Mouse (Mus musculus): ENCODE data around the gene Fance. TPM values are rescaled to one million over a fixed set of nuclear protein-coding genes. Genes with fewer than 3 reads are reported as not detected.
"Not testable (repeated sequence)": the region's sequence is repeated elsewhere in the genome, so short reads cannot be mapped to it uniquely, and the experiment has no call there.

Fance gene
- polyA plus RNA-seq, 1 experiment from 2014 or later: 25.9 TPM

DNA sequence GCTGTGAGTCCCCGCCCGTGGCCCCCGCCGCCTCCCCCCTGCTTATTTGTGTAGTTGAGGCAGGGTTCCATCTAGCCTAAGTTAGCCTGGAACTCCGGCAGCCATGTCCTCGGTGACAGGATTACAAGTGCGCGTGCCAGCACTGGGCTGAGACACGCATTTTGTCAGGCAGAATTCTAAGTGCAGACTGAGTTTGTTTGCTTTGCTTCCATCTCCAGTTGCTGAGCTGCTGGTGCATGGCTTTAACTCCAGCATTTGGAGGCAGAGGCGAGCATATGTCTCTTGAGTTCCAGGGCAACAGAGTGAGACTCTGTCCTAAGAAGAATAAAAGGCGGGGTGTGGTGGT is 534 bp downstream of the Fance start:
- H3K27ac ChIP-seq (replicated peaks): peak overlapping the region; percentile 84
- peak overlapping the region; percentile 63 for H3K4me3 ChIP-seq
- peak overlapping the region; percentile 80 for H3K4me2 ChIP-seq (replicated peaks)
- peaks cover 16% of the 10 kb centered on the region for H3K4me1 ChIP-seq
- H3K36me3 ChIP-seq: peaks cover 7% of the 10 kb centered on the region
- peak overlapping the region; percentile 67 for H3K9ac ChIP-seq (replicated peaks)
- H3K9me3 ChIP-seq: no peaks in the 10 kb centered on the region
- H3K27me3 ChIP-seq: no peaks in the 10 kb centered on the region
- WGBS: 2% methylated on average over 11 of the region's 11 CpGs
- ATAC-seq (replicated peaks): peak; percentile 39; the same call in 1 of the 2 replicates

DNA sequence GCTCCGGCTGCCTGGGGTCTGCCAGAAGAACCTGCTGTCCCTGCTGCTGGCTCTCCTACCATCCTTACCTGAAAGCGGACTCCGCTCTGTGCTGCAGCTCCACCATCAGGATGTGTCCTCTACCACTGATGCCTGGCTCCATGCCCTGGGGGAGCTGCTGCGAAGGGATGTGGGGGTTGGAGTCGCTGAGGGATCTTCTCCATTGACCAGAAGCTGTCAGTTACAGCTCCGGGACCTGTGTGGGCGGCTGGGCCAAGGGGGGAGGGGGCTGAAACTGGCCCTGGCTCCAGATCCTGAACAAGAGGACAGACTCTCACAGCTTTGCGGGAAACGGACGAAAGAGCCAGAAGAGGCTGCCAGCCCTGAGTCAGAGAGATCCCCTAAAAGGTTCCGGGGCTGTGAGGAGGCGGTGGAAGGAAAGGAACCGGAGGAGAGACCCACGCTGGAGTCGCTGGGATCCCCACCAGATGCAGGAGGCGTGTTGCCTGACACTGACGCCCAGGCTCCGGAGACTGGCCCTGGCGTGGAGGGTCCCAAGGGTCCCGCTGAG is 2.4 kb downstream of the Fance start:
- no peak for ATAC-seq (replicated peaks)
- 84% methylated on average over 20 of the region's 20 CpGs for WGBS

DNA sequence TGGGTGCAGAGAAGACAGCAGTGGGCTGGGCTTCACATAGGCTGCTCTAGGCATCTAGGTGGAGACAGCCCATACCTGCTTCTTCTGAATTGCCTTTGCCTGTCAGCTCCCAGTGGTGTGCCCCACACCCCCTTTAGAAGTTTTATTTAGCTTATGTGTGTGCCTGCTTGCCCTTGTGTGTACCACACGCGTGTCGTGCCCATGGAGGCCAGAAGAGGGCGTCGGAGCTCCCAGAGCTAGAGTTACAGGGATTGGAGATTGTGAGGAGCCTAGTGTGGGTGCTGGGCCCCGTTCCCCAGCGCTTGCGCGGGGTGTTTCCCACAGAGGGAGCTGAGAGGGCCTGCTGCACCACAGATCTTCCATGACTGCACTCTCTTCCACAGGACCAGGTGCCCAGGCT is 3.2 kb downstream of the Fance start:
- Histone ChIP-seq H3K4me2 (replicated peaks) (no peak overlapping the region), H3K36me3 (peaks cover 13% of the 10 kb centered on the region), H3K9me3 (no peaks in the 10 kb centered on the region), H3K27ac (replicated peaks) (no peak overlapping the region), H3K9ac (replicated peaks) (no peak overlapping the region), H3K4me3 (no peak overlapping the region), H3K4me1 (peaks cover 16% of the 10 kb centered on the region), H3K27me3 (no peaks in the 10 kb centered on the region)
- ATAC-seq (replicated peaks): no peak
- 90% methylated on average over 9 of the region's 9 CpGs for WGBS

More for the DNA sequence above, 2.4 kb downstream of the Fance start:
- Histone ChIP-seq H3K4me2 (replicated peaks) (no peak overlapping the region), H3K4me1 (peaks cover 16% of the 10 kb centered on the region), H3K27me3 (no peaks in the 10 kb centered on the region), H3K27ac (replicated peaks) (no peak overlapping the region), H3K9me3 (no peaks in the 10 kb centered on the region), H3K9ac (replicated peaks) (no peak overlapping the region), H3K4me3 (no peak overlapping the region), H3K36me3 (peaks cover 13% of the 10 kb centered on the region)

DNA sequence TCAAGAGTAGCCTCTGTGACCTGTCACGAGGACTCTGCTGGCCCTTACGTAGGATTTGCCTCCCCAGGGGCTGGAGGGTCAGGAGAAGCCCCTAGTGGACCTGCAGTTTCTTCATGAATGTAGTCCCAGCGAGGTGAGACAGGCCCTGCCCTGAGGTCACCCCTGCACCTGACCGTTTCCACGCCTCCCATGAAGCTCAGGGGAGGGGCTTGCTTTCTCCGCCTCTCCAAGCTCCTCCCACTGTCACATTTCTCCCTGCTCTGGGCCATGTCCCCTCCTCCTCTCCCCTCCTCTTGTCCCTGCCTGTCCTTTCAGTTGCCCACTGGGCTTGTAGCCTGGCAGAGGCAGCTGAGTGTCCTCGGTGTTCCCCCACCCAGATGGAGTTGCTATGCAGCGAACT is 3.8 kb downstream of the Fance start:
- Histone ChIP-seq H3K4me1 (peaks cover 16% of the 10 kb centered on the region), H3K9ac (replicated peaks) (no peak overlapping the region), H3K4me2 (replicated peaks) (no peak overlapping the region), H3K27ac (replicated peaks) (no peak overlapping the region), H3K27me3 (no peaks in the 10 kb centered on the region), H3K9me3 (no peaks in the 10 kb centered on the region), H3K4me3 (no peak overlapping the region), H3K36me3 (peaks cover 13% of the 10 kb centered on the region)
- ATAC-seq (replicated peaks): no peak
- 56% methylated on average over 8 of the region's 8 CpGs for WGBS

DNA sequence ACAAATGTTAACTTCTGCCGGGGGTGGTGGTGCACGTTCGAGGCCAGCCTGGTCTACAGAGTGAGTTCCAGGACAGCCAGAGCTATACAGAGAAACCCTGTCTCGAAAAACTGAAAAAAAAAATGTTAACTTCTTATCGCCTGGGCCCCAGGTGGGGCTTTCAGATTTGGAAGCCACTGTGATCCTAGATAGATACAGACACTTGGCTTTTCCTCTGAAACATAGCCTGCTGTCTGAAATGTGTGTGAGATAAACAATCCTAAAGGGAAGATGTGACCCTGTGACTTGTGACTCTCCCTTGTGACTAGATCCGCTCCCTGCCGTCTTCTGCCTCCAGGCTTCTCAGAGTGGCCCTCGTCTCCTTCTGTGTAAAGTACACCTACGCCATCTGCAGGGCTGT is 4.4 kb downstream of the Fance start:
- H3K9me3 ChIP-seq: no peaks in the 10 kb centered on the region

DNA sequence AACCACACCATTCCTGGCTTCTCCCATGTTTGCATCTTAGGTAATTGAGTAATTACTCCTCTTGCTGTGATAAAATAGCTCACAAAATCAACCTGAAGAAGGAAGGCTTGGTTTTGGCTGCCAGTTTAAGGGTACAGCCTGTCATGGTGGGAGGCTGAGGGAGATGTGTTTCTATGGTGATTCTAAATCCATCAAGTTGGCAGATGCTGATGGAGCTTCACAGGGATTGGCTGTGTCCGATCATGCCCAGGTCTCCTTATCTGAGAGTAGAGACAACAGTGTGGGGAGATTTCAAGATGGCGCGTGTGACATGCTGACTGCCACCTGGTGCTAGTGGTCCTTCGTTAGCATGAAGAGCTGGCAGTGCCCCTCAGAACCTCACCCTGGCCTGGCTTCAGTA is 8.4 kb downstream of the Fance start:
- Histone ChIP-seq H3K4me3 (no peak overlapping the region), H3K36me3 (peaks cover 16% of the 10 kb centered on the region), H3K9me3 (no peaks in the 10 kb centered on the region), H3K4me1 (no peaks in the 10 kb centered on the region), H3K27ac (replicated peaks) (no peak overlapping the region), H3K4me2 (replicated peaks) (no peak overlapping the region), H3K27me3 (no peaks in the 10 kb centered on the region), H3K9ac (replicated peaks) (no peak overlapping the region)
- WGBS: 96% methylated on average over 4 of the region's 4 CpGs
- no peak for ATAC-seq (replicated peaks)

More for the DNA sequence above, 4.4 kb downstream of the Fance start:
- Histone ChIP-seq H3K9ac (replicated peaks) (no peak overlapping the region), H3K4me1 (peaks cover 13% of the 10 kb centered on the region), H3K4me2 (replicated peaks) (no peak overlapping the region), H3K4me3 (no peak overlapping the region), H3K36me3 (peaks cover 13% of the 10 kb centered on the region), H3K27me3 (no peaks in the 10 kb centered on the region), H3K27ac (replicated peaks) (no peak overlapping the region)
- 86% methylated on average over 9 of the region's 9 CpGs for WGBS
- ATAC-seq (replicated peaks): no peak

DNA sequence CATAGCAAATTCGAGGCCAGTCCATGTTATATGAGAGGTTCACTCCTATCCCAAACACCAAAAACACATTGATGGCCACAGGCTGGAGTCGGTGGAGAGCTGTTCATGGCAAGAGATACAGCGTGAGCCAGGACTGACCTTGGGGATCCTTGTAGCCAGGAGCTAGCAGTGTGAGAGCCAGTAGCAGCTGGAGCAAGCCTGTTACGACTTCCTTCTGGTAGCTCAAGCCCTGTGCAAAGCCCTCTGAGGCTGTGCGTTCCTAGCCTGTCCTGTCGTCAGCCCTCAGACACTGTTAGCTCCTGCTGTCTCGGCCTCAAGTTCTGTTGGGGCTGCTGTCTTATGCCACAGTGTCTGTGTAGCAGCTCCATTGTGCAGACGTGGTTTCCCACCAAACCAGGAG is 10.5 kb downstream of the Fance start:
- Histone ChIP-seq H3K9ac (replicated peaks) (no peak overlapping the region), H3K4me1 (peaks cover 7% of the 10 kb centered on the region), H3K36me3 (peaks cover 9% of the 10 kb centered on the region), H3K27me3 (no peaks in the 10 kb centered on the region), H3K9me3 (no peaks in the 10 kb centered on the region), H3K4me2 (replicated peaks) (no peak overlapping the region), H3K27ac (replicated peaks) (no peak overlapping the region), H3K4me3 (no peak overlapping the region)
- no peak for ATAC-seq (replicated peaks)
- 95% methylated on average over 8 of the region's 8 CpGs for WGBS

DNA sequence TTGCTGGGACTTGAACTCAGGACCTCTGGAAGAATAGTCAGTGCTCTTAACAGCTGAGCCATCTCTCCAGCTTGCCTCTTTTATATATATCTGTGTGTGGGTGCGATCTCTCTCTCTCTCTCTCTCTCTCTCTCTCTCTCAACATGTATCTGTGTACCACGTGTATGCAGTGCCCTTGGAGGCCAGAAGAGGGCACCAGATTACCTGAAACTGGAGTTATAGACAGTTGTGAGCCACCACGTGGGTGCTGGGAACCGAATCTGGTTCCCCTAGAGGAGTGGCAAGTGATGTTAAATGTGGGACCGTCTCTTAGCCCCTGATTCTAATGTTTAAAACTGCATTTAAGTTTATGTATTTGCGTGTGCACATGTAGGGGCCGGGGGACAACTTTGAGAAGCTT is 11.1 kb downstream of the Fance start:
- H3K9ac ChIP-seq (replicated peaks); H3K27me3 ChIP-seq; ATAC-seq (replicated peaks); H3K4me3 ChIP-seq; H3K9me3 ChIP-seq; H3K4me2 ChIP-seq (replicated peaks); H3K27ac ChIP-seq (replicated peaks); H3K36me3 ChIP-seq: not testable (repeated sequence)
- WGBS: 97% methylated on average over 7 of the region's 7 CpGs
- H3K4me1 ChIP-seq: peaks cover 13% of the 10 kb centered on the region

DNA sequence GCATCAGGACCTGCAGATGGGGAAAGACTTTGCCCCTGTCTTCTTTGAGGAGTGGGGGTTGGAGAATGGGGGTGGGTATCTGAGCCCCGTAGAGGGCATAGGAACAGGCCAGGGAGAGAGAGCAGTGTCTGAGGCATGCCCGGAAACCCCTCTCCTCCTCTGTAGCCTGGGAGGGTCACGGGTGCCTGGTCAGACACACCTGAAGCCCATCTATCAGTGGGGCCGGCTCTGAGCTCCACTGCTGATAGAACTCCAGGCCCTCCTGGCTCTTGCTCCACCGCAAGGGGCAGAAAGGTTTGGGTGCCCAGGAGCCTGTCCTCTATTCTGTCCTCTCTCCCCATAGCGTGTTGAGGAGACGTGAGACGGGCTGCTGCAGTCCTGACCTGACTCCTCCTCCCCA is 12.4 kb downstream of the Fance start:
- Histone ChIP-seq H3K4me2 (replicated peaks) (no peak overlapping the region), H3K4me1 (peaks cover 22% of the 10 kb centered on the region), H3K36me3 (peaks cover 8% of the 10 kb centered on the region), H3K9me3 (no peaks in the 10 kb centered on the region), H3K4me3 (no peak overlapping the region), H3K9ac (replicated peaks) (no peak overlapping the region), H3K27me3 (no peaks in the 10 kb centered on the region), H3K27ac (replicated peaks) (no peak overlapping the region)
- no peak for ATAC-seq (replicated peaks)
- WGBS: 98% methylated on average over 8 of the region's 8 CpGs

DNA sequence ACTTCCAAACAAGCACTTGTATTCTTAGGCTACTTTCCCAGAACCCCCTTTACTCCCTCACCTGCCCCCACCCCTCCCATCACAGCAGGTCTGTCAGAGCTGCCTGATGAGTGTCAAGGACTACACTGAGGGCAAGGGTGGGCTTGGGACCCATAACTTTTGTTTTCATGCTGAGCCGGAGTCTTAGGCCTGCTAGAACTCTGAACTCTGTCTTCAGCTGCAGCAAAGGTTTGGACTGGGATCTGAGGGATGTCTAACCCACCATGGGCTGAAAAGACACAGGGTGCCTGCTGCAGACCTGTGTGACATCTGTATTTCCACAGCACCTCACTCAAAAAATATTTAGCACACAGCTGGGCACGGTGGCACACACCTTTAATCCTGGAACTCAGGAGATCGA is 13.6 kb downstream of the Fance start:
- no peaks in the 10 kb centered on the region for H3K27me3 ChIP-seq
- H3K4me2 ChIP-seq (replicated peaks): no peak overlapping the region
- no peak overlapping the region for H3K4me3 ChIP-seq
- peaks cover 15% of the 10 kb centered on the region for H3K36me3 ChIP-seq
- H3K9me3 ChIP-seq: no peaks in the 10 kb centered on the region
- 77% methylated on average over 3 of the region's 3 CpGs for WGBS
- no peak overlapping the region for H3K27ac ChIP-seq (replicated peaks)
- H3K9ac ChIP-seq (replicated peaks): 0 out of 2 replicates have a peak overlapping the region, but pooled peaks have one; percentile 92
- H3K4me1 ChIP-seq: peaks cover 25% of the 10 kb centered on the region
- ATAC-seq (replicated peaks): no peak

DNA sequence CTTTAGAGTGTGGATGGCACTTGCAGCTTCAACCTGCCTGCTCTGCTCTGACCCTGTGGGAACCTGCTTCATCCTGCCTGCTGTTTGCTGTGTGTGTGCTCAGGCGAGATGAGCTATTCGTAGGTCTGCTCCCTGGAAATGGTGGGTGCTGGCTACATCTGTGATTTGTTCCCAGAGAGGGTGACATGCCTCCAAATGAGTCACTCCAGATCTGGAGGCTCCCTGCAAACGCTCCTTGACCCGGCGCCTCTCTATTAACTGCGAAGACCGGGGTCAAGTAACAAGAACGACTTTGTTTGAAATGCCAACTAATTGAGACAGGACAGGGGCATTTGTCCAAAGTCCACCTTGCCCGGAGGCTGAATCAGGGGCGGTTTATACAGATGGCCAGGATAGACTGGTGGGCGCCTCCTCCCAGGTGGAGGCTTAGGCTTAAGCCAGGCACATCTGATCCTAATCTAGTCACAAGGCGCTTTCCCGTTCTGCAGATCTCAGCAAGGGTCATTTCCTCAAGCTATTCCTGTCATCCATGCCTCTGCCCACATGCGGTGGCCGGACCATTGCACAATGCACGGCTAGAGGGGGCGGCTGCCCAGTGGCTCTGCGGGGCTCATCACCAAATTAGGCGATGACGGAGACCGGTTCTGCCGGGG is 14.5 kb downstream of the Fance start:
- Histone ChIP-seq H3K4me1 (peaks cover 25% of the 10 kb centered on the region), H3K27ac (replicated peaks) (peak overlapping the region; percentile 96), H3K9me3 (no peaks in the 10 kb centered on the region), H3K27me3 (no peaks in the 10 kb centered on the region), H3K36me3 (peaks cover 15% of the 10 kb centered on the region), H3K9ac (replicated peaks) (peak overlapping the region; percentile 92), H3K4me2 (replicated peaks) (peak overlapping the region; percentile 93), H3K4me3 (peak overlapping the region; percentile 87)
- ATAC-seq (replicated peaks): peak; percentile 49
- 9% methylated on average over 22 of the region's 22 CpGs for WGBS

DNA sequence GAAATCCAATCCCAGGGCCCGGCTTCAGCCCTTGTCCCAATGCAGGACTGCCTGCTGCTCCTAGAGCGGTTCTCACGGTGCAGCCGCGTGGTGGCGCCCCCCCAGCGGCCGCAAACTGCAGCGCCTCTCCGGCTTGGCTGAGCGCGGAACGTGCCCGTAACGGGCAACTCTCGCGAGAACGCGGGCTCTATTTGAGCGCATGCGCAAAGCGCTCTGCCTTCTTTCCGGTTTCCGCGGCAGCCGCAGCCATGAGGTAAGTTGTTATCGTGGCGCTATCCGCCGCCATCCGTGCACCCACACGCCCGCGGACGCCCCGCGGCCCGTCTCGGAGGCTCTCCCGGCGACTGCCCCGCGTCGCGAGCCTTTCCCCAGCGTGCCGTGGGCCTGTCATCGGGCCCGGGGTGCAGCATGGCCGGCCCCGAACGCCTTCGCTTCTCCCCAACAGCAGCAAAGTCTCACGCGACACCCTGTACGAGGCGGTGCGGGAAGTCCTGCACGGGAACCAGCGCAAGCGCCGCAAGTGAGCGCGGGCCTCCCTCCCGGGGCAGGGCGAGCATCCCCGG is 15.1 kb downstream of the Fance start, which contains the start of gene Rpl10a:
TSS of gene Rpl10a (plus strand) at position 106 of the 563 bp plus-strand sequence.
- peak within 1 kb of the TSS; percentile 93 for H3K4me2 ChIP-seq (replicated peaks)
- peaks cover 15% of the 10 kb centered on the region for H3K36me3 ChIP-seq
- ATAC-seq (replicated peaks): peak; percentile 93
- H3K4me3 ChIP-seq: peak within 1 kb of the TSS; percentile 87
- H3K9ac ChIP-seq (replicated peaks): peak within 1 kb of the TSS; percentile 92
- peak within 1 kb of the TSS; percentile 96 for H3K27ac ChIP-seq (replicated peaks)
- H3K9me3 ChIP-seq: no peaks in the 10 kb centered on the region
- WGBS: under 1% methylated on average over 66 of the region's 67 CpGs
- H3K4me1 ChIP-seq: peaks cover 25% of the 10 kb centered on the region
- H3K27me3 ChIP-seq: no peaks in the 10 kb centered on the region

All from forebrain, embryonic 15.5 days (tissue).